Mouse (Mus musculus) liver, embryonic 16.5 days (tissue): Measurements from ENCODE around the gene B4galnt2. TPM values are rescaled to one million over a fixed set of nuclear protein-coding genes. Genes with fewer than 3 reads are reported as not detected.
"Not testable (repeated sequence)": the region's sequence is repeated elsewhere in the genome, so short reads cannot be mapped to it uniquely, and the experiment has no call there.

ENCODE experiments used
- ATAC-seq: fragments of 200-750 bp; cut with Nextera tagmentation; 2 replicates; pipeline ENCODE4 v1.8.0; 2017; ENCODE audit warnings: low read depth, mild to moderate bottlenecking, moderate number of reproducible peaks, moderate library complexity
- H3K27ac ChIP-seq: fragments of 300-500 bp; sonication (generic); 2 replicates; pipeline ENCODE4 v1.5.1; 2014; ENCODE audit warnings: mild to moderate bottlenecking, low read length
- H3K27me3 ChIP-seq: fragments of 300-500 bp; sonication (generic); 2 replicates; pipeline ENCODE4 v1.6.1; 2014; ENCODE audit warnings: low read depth, low read length, mixed read lengths; ENCODE audit not compliant: control insufficient read depth, insufficient read depth
- H3K36me3 ChIP-seq: fragments of 300-500 bp; sonication (generic); 2 replicates; pipeline ENCODE4 v1.6.1; 2014; ENCODE audit warnings: mild to moderate bottlenecking; ENCODE audit not compliant: control insufficient read depth, insufficient read depth
- H3K4me1 ChIP-seq: fragments of 300-500 bp; sonication (generic); 2 replicates; pipeline ENCODE4 v1.6.1; 2014; ENCODE audit warnings: low read depth, low read length, mixed read lengths; ENCODE audit not compliant: control insufficient read depth
- H3K4me2 ChIP-seq: fragments of 300-500 bp; sonication (generic); 2 replicates; pipeline ENCODE4 v1.6.1; 2014; ENCODE audit warnings: low read depth, low read length, mixed read lengths
- H3K4me3 ChIP-seq: fragments of 300-500 bp; sonication (generic); 2 replicates; pipeline ENCODE4 v1.5.1; 2014; ENCODE audit warnings: low read depth, mild to moderate bottlenecking, low read length
- H3K9ac ChIP-seq: fragments of 300-500 bp; sonication (generic); 2 replicates; pipeline ENCODE4 v1.6.1; 2014; ENCODE audit warnings: low read depth, low read length
- H3K9me3 ChIP-seq: fragments of 300-500 bp; sonication (generic); replicated peaks from 2 replicates; pipeline ENCODE4 v1.6.1; 2016; ENCODE audit warnings: low read length; ENCODE audit not compliant: control insufficient read depth
- WGBS: fragments of 180-500 bp; shearing (Covaris S2); extraction: QIAGEN DNeasy Blood & Tissue Kit; methylation state at CpG from one replicate; pipeline ENCODE4 v1.1.7; 2014; ENCODE audit not compliant: insufficient replicate concordance; 5-methylcytosine and 5-hydroxymethylcytosine counted together
- polyA plus RNA-seq: library from polyadenylated mRNA; unstranded; fragments of >200 nt; fragmentation: Nextera tagmentation; extraction: Ambion mirVana; gene quantifications from 2 replicates; pipeline ENCODE4 v1.2.1, GENCODE M21; 2015

The B4galnt2 gene
- polyA plus RNA-seq, 1 experiment from 2014 or later = 0.50 TPM

DNA sequence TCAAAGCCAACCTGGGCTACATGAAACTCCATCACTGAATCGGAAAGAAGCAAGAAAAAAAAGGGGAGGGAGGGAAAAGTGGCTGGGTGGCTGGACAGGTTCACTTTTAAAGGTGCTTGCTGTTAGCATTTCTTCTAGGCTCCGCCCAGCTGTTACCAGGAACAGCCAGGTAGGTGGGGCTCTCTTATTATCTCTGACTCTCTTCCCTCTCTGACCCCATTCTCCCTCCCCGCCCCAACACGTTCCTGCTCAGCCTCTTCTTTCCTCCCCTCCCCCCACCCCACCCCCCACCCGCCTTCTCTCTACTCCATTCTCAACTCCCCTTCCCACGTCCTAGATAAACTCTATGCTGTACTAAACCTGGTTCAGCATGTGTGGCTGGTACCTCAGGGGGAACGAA, 3.1 kb downstream of the B4galnt2 start:
- no peak overlapping the region for H3K9ac ChIP-seq
- H3K36me3 ChIP-seq = no peaks in the 10 kb centered on the region
- no peak overlapping the region for H3K27ac ChIP-seq
- peaks cover 2% of the 10 kb centered on the region; the same call in 1 of the 2 replicates for H3K4me1 ChIP-seq
- ATAC-seq = no peak
- H3K4me3 ChIP-seq = no peak overlapping the region
- H3K4me2 ChIP-seq = no peak overlapping the region
- no peaks in the 10 kb centered on the region for H3K9me3 ChIP-seq
- WGBS = 24% methylated on average over 7 of the region's 7 CpGs
- peaks cover 52% of the 10 kb centered on the region for H3K27me3 ChIP-seq

DNA sequence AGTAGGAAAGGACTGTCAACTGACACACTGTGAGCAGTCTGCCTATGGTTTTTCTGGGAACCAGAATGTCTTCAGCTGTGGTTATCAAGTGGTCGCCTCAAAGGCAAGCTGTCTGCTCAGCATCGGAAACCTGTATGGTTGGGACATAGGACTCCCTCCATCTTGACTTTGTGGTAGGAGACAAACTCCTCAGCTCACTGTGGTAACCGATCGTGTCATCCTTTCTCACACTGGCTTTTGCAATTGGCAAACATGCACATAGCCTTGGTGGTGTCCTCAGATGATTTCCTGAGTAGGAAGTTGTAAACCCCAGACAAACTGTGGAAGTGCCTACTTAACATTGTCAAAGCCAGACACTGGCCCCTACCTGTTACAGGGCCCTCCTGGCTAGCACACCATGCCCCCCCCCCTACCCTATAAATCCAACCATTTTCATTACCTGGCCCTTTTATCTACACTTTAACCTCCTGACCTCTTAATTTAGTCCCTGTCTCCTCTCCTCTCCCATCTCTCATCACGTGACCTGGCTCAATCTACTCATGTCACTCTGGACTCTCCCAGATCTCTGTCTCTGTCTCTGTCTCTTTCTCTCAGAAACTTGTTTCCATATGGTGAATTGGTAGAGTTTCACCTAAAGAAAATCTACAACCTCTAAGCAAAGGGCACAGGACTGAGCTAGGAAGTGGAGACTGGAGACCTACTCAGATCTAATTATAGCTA, 6.7 kb downstream of the B4galnt2 start:
- no peak overlapping the region for H3K9ac ChIP-seq
- WGBS = 32% methylated on average over 5 of the region's 5 CpGs
- H3K4me2 ChIP-seq = no peak overlapping the region
- H3K9me3 ChIP-seq = no peaks in the 10 kb centered on the region
- no peak overlapping the region for H3K27ac ChIP-seq
- peaks cover 18% of the 10 kb centered on the region for H3K27me3 ChIP-seq
- no peaks in the 10 kb centered on the region for H3K4me1 ChIP-seq
- H3K36me3 ChIP-seq = no peaks in the 10 kb centered on the region
- no peak for ATAC-seq
- no peak overlapping the region for H3K4me3 ChIP-seq

GRCm38 (mm10) chr11:95904290-95904689, 10.4 kb downstream of the B4galnt2 start:
- H3K9me3 ChIP-seq = no peaks in the 10 kb centered on the region
- no peak overlapping the region for H3K9ac ChIP-seq
- H3K27me3 ChIP-seq = no peaks in the 10 kb centered on the region
- ATAC-seq = no peak
- no peaks in the 10 kb centered on the region for H3K36me3 ChIP-seq
- no peak overlapping the region for H3K27ac ChIP-seq
- H3K4me3 ChIP-seq = no peak overlapping the region
- H3K4me1 ChIP-seq = no peaks in the 10 kb centered on the region
- 55% methylated on average over 2 of the region's 2 CpGs for WGBS
- H3K4me2 ChIP-seq = no peak overlapping the region

DNA sequence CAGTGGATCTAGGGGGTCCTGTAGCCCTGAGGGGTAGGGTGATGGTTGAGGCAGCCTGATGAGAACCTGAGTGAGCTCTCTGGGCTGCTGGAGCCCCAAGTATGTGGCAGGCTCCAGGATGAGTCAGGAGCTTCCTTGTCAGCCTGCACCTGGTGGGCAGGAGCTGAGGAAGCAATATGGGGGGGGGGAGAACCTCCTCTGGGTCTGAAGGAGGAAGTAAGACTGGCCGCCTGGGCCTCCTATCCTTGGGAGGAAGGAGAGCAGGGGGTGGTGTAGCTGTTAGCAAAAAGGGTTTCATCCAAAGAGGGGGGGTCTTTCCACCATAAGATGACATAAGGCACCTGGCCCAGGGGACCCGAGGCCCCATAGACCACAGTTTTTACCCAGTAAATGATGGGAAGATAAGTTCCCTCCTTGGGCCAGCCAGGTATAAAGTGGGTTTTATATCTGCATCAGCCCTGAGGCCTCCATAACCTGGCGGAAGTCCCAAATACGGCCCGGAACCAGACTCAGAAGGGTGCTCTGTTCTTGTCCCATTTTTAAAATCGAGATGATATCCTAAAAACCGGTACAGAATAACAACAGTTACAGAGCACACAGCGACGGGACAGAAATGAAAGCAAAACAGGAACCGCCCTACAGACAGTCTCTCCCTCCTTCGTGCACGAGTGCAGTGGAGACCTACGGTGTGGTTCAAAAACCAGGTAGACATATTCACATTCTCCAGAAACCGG, 18.1 kb downstream of the B4galnt2 start:
- no peak overlapping the region for H3K27ac ChIP-seq
- H3K9ac ChIP-seq = no peak overlapping the region
- H3K9me3 ChIP-seq = no peaks in the 10 kb centered on the region
- H3K4me3 ChIP-seq = peak overlapping the region; percentile 37
- H3K27me3 ChIP-seq = no peaks in the 10 kb centered on the region
- H3K4me2 ChIP-seq = peak overlapping the region; percentile 38; the same call in 1 of the 2 replicates
- no peaks in the 10 kb centered on the region for H3K4me1 ChIP-seq
- no peaks in the 10 kb centered on the region for H3K36me3 ChIP-seq
- no peak for ATAC-seq
- WGBS = 26% methylated on average over 14 of the region's 14 CpGs

DNA sequence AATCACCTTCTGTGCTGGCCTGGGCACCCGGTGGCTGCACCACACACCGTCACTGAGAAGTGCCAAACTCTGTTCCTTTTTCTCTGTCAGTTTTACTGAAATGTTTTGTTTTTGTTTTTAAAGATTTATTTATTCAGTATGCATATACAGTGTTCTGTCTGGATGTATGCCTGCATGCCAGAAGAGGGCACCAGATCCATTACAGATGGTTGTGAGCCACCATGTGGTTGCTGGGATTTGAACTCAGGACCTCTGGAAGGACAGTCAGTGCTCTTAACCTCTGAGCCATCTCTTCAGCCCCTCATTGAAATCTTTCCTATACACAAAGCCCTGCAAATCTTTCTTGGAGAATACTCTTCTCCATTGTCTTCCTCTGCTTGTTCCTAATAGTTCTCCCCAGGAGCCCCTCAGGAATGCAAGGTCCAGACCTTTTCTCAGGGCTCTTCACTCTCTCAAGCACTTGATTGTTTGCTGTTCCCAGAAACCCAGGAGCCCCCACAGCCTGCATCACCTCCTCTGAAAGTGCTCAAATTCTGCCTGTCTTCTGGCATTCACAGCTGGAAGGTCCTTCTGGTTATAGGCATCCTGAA, 24.1 kb downstream of the B4galnt2 start:
- no peaks in the 10 kb centered on the region for H3K36me3 ChIP-seq
- H3K9me3 ChIP-seq = no peaks in the 10 kb centered on the region
- no peak overlapping the region for H3K4me3 ChIP-seq
- no peak overlapping the region for H3K4me2 ChIP-seq
- 69% methylated on average over 2 of the region's 2 CpGs for WGBS
- no peaks in the 10 kb centered on the region for H3K27me3 ChIP-seq
- no peaks in the 10 kb centered on the region for H3K4me1 ChIP-seq
- no peak overlapping the region for H3K27ac ChIP-seq
- ATAC-seq = no peak
- H3K9ac ChIP-seq = no peak overlapping the region

DNA sequence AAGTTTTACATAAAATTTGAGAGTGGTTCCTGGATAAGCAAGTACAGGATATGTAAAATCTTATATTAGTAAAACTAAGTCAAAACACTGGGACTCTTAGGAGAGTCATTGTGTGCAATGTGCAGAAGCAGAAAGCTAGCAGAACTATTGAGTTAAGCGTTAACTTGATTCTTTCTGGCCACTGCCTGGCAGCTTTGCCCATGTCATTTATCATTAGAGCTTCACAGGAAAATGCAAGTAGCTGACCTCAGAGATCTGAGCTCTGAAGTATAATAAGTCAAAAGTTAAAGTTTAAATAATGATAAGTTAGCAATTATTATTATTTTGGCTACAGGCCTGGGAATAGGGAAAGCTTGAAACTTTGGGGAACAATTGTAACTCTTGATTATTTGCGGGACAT, 34.8 kb downstream of the B4galnt2 start:
- not testable (repeated sequence) for H3K36me3 ChIP-seq, H3K4me2 ChIP-seq, H3K4me1 ChIP-seq, H3K9ac ChIP-seq, H3K9me3 ChIP-seq, H3K27ac ChIP-seq, ATAC-seq, H3K4me3 ChIP-seq, H3K27me3 ChIP-seq
- WGBS = 68% methylated on average over 2 of the region's 2 CpGs

GRCm38 (mm10) chr11:95876296-95876695, 38.4 kb downstream of the B4galnt2 start:
- Histone ChIP-seq H3K36me3 (no peaks in the 10 kb centered on the region), H3K4me2 (no peak overlapping the region)
- 18% methylated on average over 7 of the region's 7 CpGs for WGBS

DNA sequence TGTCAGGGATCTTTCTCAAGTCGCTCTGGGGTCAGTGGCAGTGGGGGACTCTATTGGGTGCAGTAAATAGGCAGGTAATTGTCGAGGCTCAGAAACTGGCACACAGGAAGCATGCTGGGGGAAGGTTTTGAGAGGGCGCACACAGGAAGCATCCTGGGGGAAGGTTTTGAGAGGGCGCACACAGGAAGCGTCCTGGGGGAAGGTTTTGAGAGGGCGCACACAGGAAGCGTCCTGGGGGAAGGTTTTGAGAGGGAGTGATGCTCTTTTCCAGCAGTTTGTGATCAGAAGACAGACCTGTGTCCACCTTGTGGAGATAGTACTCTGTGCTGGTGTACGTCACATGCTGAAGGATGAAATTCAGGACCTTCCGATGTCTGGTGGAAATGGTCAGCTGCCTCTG, 38.9 kb downstream of the B4galnt2 start:
- no peaks in the 10 kb centered on the region; the same call in 1 of the 2 replicates for H3K27me3 ChIP-seq
- 26% methylated on average over 9 of the region's 9 CpGs for WGBS
- H3K4me2 ChIP-seq = no peak overlapping the region
- no peak overlapping the region for H3K4me3 ChIP-seq
- no peaks in the 10 kb centered on the region for H3K9me3 ChIP-seq
- no peak for ATAC-seq
- no peaks in the 10 kb centered on the region for H3K36me3 ChIP-seq
- no peaks in the 10 kb centered on the region for H3K4me1 ChIP-seq
- H3K27ac ChIP-seq = no peak overlapping the region
- H3K9ac ChIP-seq = no peak overlapping the region

More at GRCm38 (mm10) chr11:95876296-95876695, 38.4 kb downstream of the B4galnt2 start:
- Histone ChIP-seq H3K9me3 (no peaks in the 10 kb centered on the region), H3K27ac (no peak overlapping the region), H3K9ac (no peak overlapping the region), H3K27me3 (no peaks in the 10 kb centered on the region; the same call in 1 of the 2 replicates), H3K4me3 (no peak overlapping the region), H3K4me1 (no peaks in the 10 kb centered on the region)
- no peak for ATAC-seq
